Comparison of ENCODE assay signal across 8 mouse cellular contexts in the genomic region with DNA sequence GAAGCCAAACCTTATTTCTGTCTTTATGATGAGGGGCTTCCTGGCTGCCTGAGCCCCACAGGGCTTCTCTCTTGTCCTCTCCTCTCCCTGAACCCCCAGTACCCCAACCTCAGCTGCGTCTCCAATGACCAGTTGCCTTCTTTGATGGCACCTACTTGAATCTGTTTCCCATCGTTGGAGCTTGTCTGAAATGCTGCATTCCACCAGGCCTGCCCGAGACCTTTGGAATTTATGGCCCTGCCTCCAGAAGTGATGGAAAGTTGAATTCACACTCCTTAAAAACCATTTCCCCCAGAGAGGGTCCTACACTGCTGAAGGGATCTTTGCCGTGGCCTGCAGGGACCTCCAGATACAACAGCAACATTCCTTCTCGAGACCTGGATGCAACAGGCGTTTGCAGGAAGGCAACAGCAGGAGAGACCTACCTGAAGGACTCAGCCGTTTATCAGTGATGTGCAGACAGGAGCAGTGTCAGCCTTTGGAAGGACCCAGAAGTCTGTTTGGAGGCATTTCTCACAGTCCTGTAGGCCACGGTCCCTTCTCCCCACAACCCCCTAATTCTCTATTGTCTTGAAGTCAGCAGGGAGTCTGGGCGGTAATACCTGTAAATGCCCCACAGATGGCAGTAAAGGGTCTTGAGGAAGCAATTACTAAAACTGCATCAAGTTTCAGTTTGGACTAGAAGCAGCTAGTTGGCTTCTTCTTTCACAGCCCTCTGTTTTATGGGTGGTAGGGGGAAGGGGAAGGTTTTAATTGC. TPM values are rescaled to one million over a fixed set of nuclear protein-coding genes. Genes with fewer than 3 reads are reported as not detected.
DNase-seq lines count a peak whose midpoint lies in the region; TF ChIP-seq lines count a peak whose summit lies in the region.

No protein-coding gene starts in this region.

- H3K4me1 ChIP-seq in bone marrow, adult 2 months (ENCODE audit: control insufficient read depth, insufficient read depth, low read length): no peaks in the 10 kb centered on the region

- TF ChIP-seq CTCF in bone marrow, adult 2 months (IDR thresholded peaks at IDR 0.05; ENCODE audit: control insufficient read depth, insufficient read depth, low read length): peak; percentile 12; the same call in 1 of the 2 replicates

- no peak overlapping the region for H3K27ac ChIP-seq in bone marrow, adult 2 months (ENCODE audit: control insufficient read depth, insufficient read depth, low read depth, low read length, poor library complexity)

- no peak overlapping the region for H3K4me3 ChIP-seq in bone marrow, adult 2 months (replicated peaks; ENCODE audit: control insufficient read depth, low read depth, low read length)

- TF ChIP-seq POLR2A in bone marrow, adult 2 months (IDR thresholded peaks at IDR 0.05; ENCODE audit: borderline replicate concordance, control insufficient read depth, low read depth, low read length): no peak

- 44% methylated on average over 9 of the region's 9 CpGs for WGBS in bone marrow, adult 2 months

- peak; percentile 9 for DNase-seq in adrenal gland, adult 8-10 months
- DNase-seq in adrenal gland, adult 18-20 months (ENCODE audit: low spot score in 2 of 2): no peak
- DNase-seq in 416B (ENCODE audit: low read depth): peak; percentile 90
- peak; percentile 19 for DNase-seq in gastrocnemius, postnatal 25 days
- peak; percentile 74 for DNase-seq in kidney, postnatal 10 days
- DNase-seq in lung, adult 18-20 months: peak; percentile 25 to 41
- peak; percentile 48 to 56 for DNase-seq in right cerebral cortex, adult 2 months (ENCODE audit: low spot score in 2 of 2)

RNA-seq across cellular contexts. Expression of a gene that starts 20.3 kb away (rescaled TPM):
- total RNA-seq in adrenal gland, adult 8-10 months (2022): 10 to 100 TPM; 18.6 to 33.4 (median 22.0) TPM
- total RNA-seq in adrenal gland, adult 18-20 months (2021): 10 to 100 TPM; 26.7 to 34.4 TPM
- polyA plus RNA-seq in bone marrow, adult 2 months (2011; ENCODE audit: insufficient read depth, insufficient read length, low replicate concordance, missing spikeins): 15.0 and 45.4 TPM in 2 replicates
- total RNA-seq in gastrocnemius, postnatal 25 days (2021): 10 to 100 TPM; 11.4 to 12.8 TPM

RNA-seq across cellular contexts. Expression of a gene that starts 45.2 kb away (rescaled TPM):
- total RNA-seq in adrenal gland, adult 8-10 months (2022): 1 to 10 TPM; 3.1 to 4.1 (median 3.6) TPM
- total RNA-seq in adrenal gland, adult 18-20 months (2021): 1 to 10 TPM; 2.2 to 4.7 TPM
- polyA plus RNA-seq in bone marrow, adult 2 months (2011; ENCODE audit: insufficient read depth, insufficient read length, low replicate concordance, missing spikeins): 4.1 and 14.3 TPM in 2 replicates
- 1 to 10 TPM; 1.6 to 3.1 TPM for total RNA-seq in gastrocnemius, postnatal 25 days (2021)

RNA-seq across cellular contexts. Expression of a gene that starts 45.8 kb away (rescaled TPM):
- 100 to 1,000 TPM; 139 to 158 (median 146) TPM for total RNA-seq in adrenal gland, adult 8-10 months (2022)
- total RNA-seq in adrenal gland, adult 18-20 months (2021): 100 to 1,000 TPM; 131 to 143 TPM
- 64.9 and 68.2 TPM in 2 replicates for polyA plus RNA-seq in bone marrow, adult 2 months (2011; ENCODE audit: insufficient read depth, insufficient read length, low replicate concordance, missing spikeins)
- 10 to 100 TPM; 68.5 to 86.3 TPM for total RNA-seq in gastrocnemius, postnatal 25 days (2021)

Comparison
In these comparisons a context has a peak if more than half of its experiments do, and no peak if none do; other contexts are left out.
1. DNase-seq: peak in adrenal gland, adult 8-10 months (single experiment), 416B (single experiment), gastrocnemius, postnatal 25 days (single experiment), kidney, postnatal 10 days (single experiment), lung, adult 18-20 months (2 of 2) and right cerebral cortex, adult 2 months (2 of 2); none in adrenal gland, adult 18-20 months (0 of 2).